Mouse (Mus musculus) cerebellum, adult 2 months (tissue): Measurements from ENCODE around the gene Slc39a11.

ENCODE experiments used
- CTCF ChIP-seq: fragments of 200-500 bp; IDR thresholded peaks from 2 replicates; pipeline ENCODE4 v1.5.1; 2011; ENCODE audit warnings: low read depth, mild to moderate bottlenecking, control low read depth, low read length, moderate library complexity, borderline replicate concordance; ENCODE audit not compliant: insufficient read depth
- POLR2A ChIP-seq: fragments of 200-500 bp; IDR thresholded peaks from 2 replicates; pipeline ENCODE4 v1.6.1; 2011; ENCODE audit warnings: low read length, control low read depth, borderline replicate concordance; ENCODE audit not compliant: insufficient read depth

GRCm38 (mm10) chr11:113680954-113681353, 31.1 kb upstream of the Slc39a11 start:
- no peak for TF ChIP-seq CTCF
- TF ChIP-seq POLR2A, result no peak
